ENCODE assay signal across 16 mouse cellular contexts in genomic region chr14:45850588-45850987, GRCm38 (mm10).
A peak's percentile ranks its signal among the peaks of the same experiment; 100 is the strongest.
DNase-seq lines count a peak whose midpoint lies in the region; ATAC-seq lines count a peak whose summit lies in the region.
"Had no signal": no experiment of that assay in that cellular context is flagged by ENCODE, and none has a peak within 500 bp of the region (broad histone marks: within the 10 kb centered on the region; RNA-seq: fewer than 3 reads in every experiment).

No protein-coding gene starts in this region.

- ATAC-seq in erythroblast, adult 5-6 weeks (replicated peaks; ENCODE audit: low FRiP score, poor library complexity, severe bottlenecking), result no peak
- ATAC-seq: hindbrain, postnatal 0 days had no signal

- peak; percentile 42 for DNase-seq in adrenal gland, adult 2 months
- no peak for DNase-seq in adrenal gland, adult 18-20 months (ENCODE audit: low spot score in 2 of 2)
- DNase-seq in kidney, postnatal 14 days, result peak; percentile 8
- DNase-seq in kidney, adult 18-20 months, result no peak
- peak; percentile 3 for DNase-seq in adrenal gland, adult 8-10 months
- no peak for DNase-seq in c-Kit-positive CD71-positive TER-119-positive erythroid progenitor cells, embryonic 14.5 days (ENCODE audit: low spot score)
- DNase-seq in frontal cortex, postnatal 36 days (ENCODE audit: low spot score in 2 of 2), result no peak
- DNase-seq: cerebellum, postnatal 14 days; gastrocnemius, postnatal 14 days; kidney, postnatal 4 days; layer of hippocampus, postnatal 36 days; lung, adult 2 months; lung, postnatal 36 days; right cerebral cortex, postnatal 14 days had no signal

Comparison
In these comparisons a context has a peak if more than half of its experiments do, and no peak if none do; other contexts are left out.
1. DNase-seq: peak in adrenal gland, adult 2 months (single experiment), kidney, postnatal 14 days (single experiment) and adrenal gland, adult 8-10 months (single experiment); none in adrenal gland, adult 18-20 months (0 of 2), kidney, adult 18-20 months (single experiment), c-Kit-positive CD71-positive TER-119-positive erythroid progenitor cells, embryonic 14.5 days (single experiment) and frontal cortex, postnatal 36 days (0 of 2).